Mouse (Mus musculus) heart, embryonic 14.5 days (tissue): ENCODE results near the gene Prdx2. TPM values are rescaled to one million over a fixed set of nuclear protein-coding genes. Genes with fewer than 3 reads are reported as not detected.

Source experiments
- ATAC-seq: fragments of 200-750 bp; cut with Nextera tagmentation; 2 replicates; pipeline ENCODE4 v1.8.0; 2017; ENCODE audit warnings: low read depth, moderate TSS enrichment; ENCODE audit not compliant: insufficient number of reproducible peaks, insufficient read depth, low FRiP score
- H3K27ac ChIP-seq, 2 experiments: fragments of 200-500 bp in 1 of 2; fragments of 300-500 bp in 1 of 2; sonication (generic) in 1 of 2; replicated peaks in 1 of 2; 2 replicates each; pipeline ENCODE4 v1.5.1; 2012 to 2014; ENCODE audit warnings: low read depth in 2 of 2, low read length in 2 of 2, control low read depth in 1 of 2, mild to moderate bottlenecking in 1 of 2, mixed read lengths in 1 of 2; ENCODE audit not compliant: control insufficient read depth in 1 of 2, insufficient read depth in 1 of 2
- H3K27me3 ChIP-seq: fragments of 300-500 bp; sonication (generic); 2 replicates; pipeline ENCODE4 v1.6.1; 2014; ENCODE audit warnings: mild to moderate bottlenecking, low read length, control low read depth; ENCODE audit not compliant: control insufficient read depth, insufficient read depth
- H3K36me3 ChIP-seq: fragments of 300-500 bp; sonication (generic); 2 replicates; pipeline ENCODE4 v1.6.1; 2014; ENCODE audit warnings: mild to moderate bottlenecking, control low read depth, low read length, mixed read lengths; ENCODE audit not compliant: control insufficient read depth, insufficient read depth
- H3K4me1 ChIP-seq, 2 experiments: fragments of 200-500 bp in 1 of 2; fragments of 300-500 bp in 1 of 2; sonication (generic) in 1 of 2; 2 replicates each; pipeline ENCODE4 v1.6.1; 2012 to 2014; ENCODE audit warnings: low read length in 2 of 2, control low read depth in 1 of 2, mixed read lengths in 1 of 2; ENCODE audit not compliant: control insufficient read depth in 2 of 2, insufficient read depth in 2 of 2
- H3K4me2 ChIP-seq: fragments of 300-500 bp; sonication (generic); 2 replicates; pipeline ENCODE4 v1.6.1; 2014; ENCODE audit warnings: mild to moderate bottlenecking, low read length
- H3K4me3 ChIP-seq, 2 experiments: fragments of 200-500 bp in 1 of 2; fragments of 300-500 bp in 1 of 2; sonication (generic) in 1 of 2; 2 replicates each; pipeline ENCODE4 v1.5.1; 2012 to 2014; ENCODE audit warnings: low read length in 2 of 2, mild to moderate bottlenecking in 2 of 2, control low read depth in 1 of 2, low read depth in 1 of 2, moderate library complexity in 1 of 2; ENCODE audit not compliant: control insufficient read depth in 1 of 2, insufficient read depth in 1 of 2
- H3K9ac ChIP-seq: fragments of 300-500 bp; sonication (generic); 2 replicates; pipeline ENCODE4 v1.6.1; 2014; ENCODE audit warnings: mild to moderate bottlenecking, low read length
- H3K9me3 ChIP-seq: fragments of 300-500 bp; sonication (generic); 2 replicates; pipeline ENCODE4 v1.6.1; 2016; ENCODE audit warnings: low read length, control low read depth; ENCODE audit not compliant: control insufficient read depth
- WGBS: fragments of 180-500 bp; shearing (Covaris S2); extraction: QIAGEN DNeasy Blood & Tissue Kit; methylation state at CpG from one replicate; pipeline ENCODE4 v1.1.7; 2014; 5-methylcytosine and 5-hydroxymethylcytosine counted together
- polyA plus RNA-seq: library from polyadenylated mRNA; unstranded; fragments of >200 nt; fragmentation: Nextera tagmentation; extraction: Ambion mirVana; gene quantifications from 2 replicates; pipeline ENCODE4 v1.2.1, GENCODE M21; 2014

The Prdx2 gene
- polyA plus RNA-seq, 1 experiment from 2014 or later: 792 TPM

- WGBS: 80% methylated on average over 5 of the region's 5 CpGs
- Histone ChIP-seq H3K4me1 (peaks cover 17 to 30% of the 10 kb centered on the region in 2 experiments; a peak in 3 of 4 replicates), H3K9me3 (no peaks in the 10 kb centered on the region), H3K27ac (no peak overlapping the region), H3K36me3 (no peaks in the 10 kb centered on the region), H3K9ac (no peak overlapping the region), H3K4me3 (no peak overlapping the region), H3K4me2 (no peak overlapping the region), H3K27me3 (0 out of 2 replicates have a peak, but pooled peaks cover 3% of the 10 kb centered on the region)
- no peak for ATAC-seq
Observed at GRCm38 (mm10) chr8:84987388-84987787, 18.0 kb downstream of the Prdx2 start.

GRCm38 (mm10) chr8:84987903-84988302, 18.5 kb downstream of the Prdx2 start:
- Histone ChIP-seq H3K4me3 (no peak overlapping the region), H3K4me2 (no peak overlapping the region), H3K4me1 (peaks cover 16 to 30% of the 10 kb centered on the region in 2 experiments; a peak in 3 of 4 replicates), H3K9ac (no peak overlapping the region), H3K27ac (no peak overlapping the region), H3K27me3 (0 out of 2 replicates have a peak, but pooled peaks cover 3% of the 10 kb centered on the region), H3K36me3 (no peaks in the 10 kb centered on the region), H3K9me3 (no peaks in the 10 kb centered on the region)
- no peak for ATAC-seq
- whole genome bisulfite sequencing: 56% methylated on average over 2 of the region's 2 CpGs

DNA sequence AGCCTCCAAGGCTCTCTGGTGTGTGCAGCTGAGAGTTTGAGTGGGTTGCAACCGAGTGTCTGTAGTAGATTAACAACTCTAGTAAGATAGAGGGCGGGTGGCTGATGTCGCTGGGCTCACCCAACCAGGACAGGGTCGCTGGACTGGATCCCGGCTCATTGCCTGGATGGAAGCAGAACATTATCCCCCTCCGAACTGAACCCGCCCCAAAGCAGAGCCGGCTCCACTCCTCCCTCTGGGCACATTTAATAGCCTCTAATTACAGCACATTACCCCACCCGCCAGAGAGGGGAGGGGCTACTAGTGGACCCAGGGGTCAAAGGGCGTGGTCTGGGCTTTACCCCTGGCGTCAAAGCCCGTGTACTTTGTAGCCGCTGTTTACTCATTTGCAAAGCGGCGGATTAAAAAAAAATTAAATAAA, 19.9 kb downstream of the Prdx2 start:
- Histone ChIP-seq H3K36me3 (no peaks in the 10 kb centered on the region), H3K9me3 (no peaks in the 10 kb centered on the region), H3K4me3 (0 out of 4 replicates have a peak overlapping the region, but pooled peaks of 1 of the 2 experiments have one; percentile 55), H3K4me1 (peaks cover 16 to 30% of the 10 kb centered on the region in 2 experiments; a peak in 3 of 4 replicates), H3K27ac (no peak overlapping the region), H3K9ac (no peak overlapping the region; the same call in 1 of the 2 replicates), H3K4me2 (peak overlapping the region; percentile 91), H3K27me3 (peaks cover 6% of the 10 kb centered on the region; the same call in 1 of the 2 replicates)
- WGBS: 18% methylated on average over 15 of the region's 15 CpGs
- no peak for ATAC-seq

- Histone ChIP-seq H3K9me3 (no peaks in the 10 kb centered on the region), H3K4me2 (peak overlapping the region; percentile 91), H3K4me3 (peak overlapping the region; percentile 54 to 55), H3K4me1 (peaks cover 14 to 26% of the 10 kb centered on the region in 2 experiments; a peak in 3 of 4 replicates), H3K36me3 (no peaks in the 10 kb centered on the region), H3K27me3 (peaks cover 9% of the 10 kb centered on the region), H3K27ac (peak overlapping the region; percentile 54 to 65), H3K9ac (peak overlapping the region; percentile 81)
- ATAC-seq: peak; percentile 55
- under 1% methylated on average over 15 of the region's 15 CpGs for WGBS
Observed at GRCm38 (mm10) chr8:84989810-84990209, 20.4 kb downstream of the Prdx2 start.

GRCm38 (mm10) chr8:84990349-84990748, 21.0 kb downstream of the Prdx2 start, which contains the start of gene Hook2:
Gene Hook2, plus strand, starts transcription at chr8:84990603.
- H3K36me3 ChIP-seq: no peaks in the 10 kb centered on the region
- WGBS: under 1% methylated on average over 28 of the region's 28 CpGs
- peak within 1 kb of the TSS; percentile 81 for H3K9ac ChIP-seq
- peak within 1 kb of the TSS; percentile 55 to 59 for H3K4me3 ChIP-seq
- peaks cover 13% of the 10 kb centered on the region for H3K27me3 ChIP-seq
- peak within 1 kb of the TSS; percentile 91 for H3K4me2 ChIP-seq
- ATAC-seq: peak; percentile 86
- H3K9me3 ChIP-seq: no peaks in the 10 kb centered on the region
- peak within 1 kb of the TSS; percentile 54 to 65 for H3K27ac ChIP-seq
- peaks cover 10 to 20% of the 10 kb centered on the region in 2 experiments; a peak in 3 of 4 replicates for H3K4me1 ChIP-seq

- ATAC-seq: peak; percentile 55
Observed at GRCm38 (mm10) chr8:84990836-84991235, 21.4 kb downstream of the Prdx2 start.

GRCm38 (mm10) chr8:84994375-84994774, 25.0 kb downstream of the Prdx2 start:
- H3K4me1 ChIP-seq: peaks cover 8 to 10% of the 10 kb centered on the region in 2 experiments; a peak in 3 of 4 replicates
- no peak for ATAC-seq
- peaks cover 28% of the 10 kb centered on the region for H3K27me3 ChIP-seq
- H3K4me3 ChIP-seq: no peak overlapping the region
- WGBS: 90% methylated on average over 9 of the region's 9 CpGs
- H3K4me2 ChIP-seq: no peak overlapping the region
- H3K36me3 ChIP-seq: no peaks in the 10 kb centered on the region
- no peaks in the 10 kb centered on the region for H3K9me3 ChIP-seq
- no peak overlapping the region for H3K27ac ChIP-seq
- no peak overlapping the region for H3K9ac ChIP-seq

More at GRCm38 (mm10) chr8:84990836-84991235, 21.4 kb downstream of the Prdx2 start:
- H3K4me3 ChIP-seq: peak overlapping the region; percentile 55 to 59
- H3K9ac ChIP-seq: peak overlapping the region; percentile 81
- H3K36me3 ChIP-seq: no peaks in the 10 kb centered on the region
- peaks cover 9 to 17% of the 10 kb centered on the region in 2 experiments; a peak in 3 of 4 replicates for H3K4me1 ChIP-seq
- H3K27ac ChIP-seq: no peak overlapping the region
- H3K9me3 ChIP-seq: no peaks in the 10 kb centered on the region
- peak overlapping the region; percentile 91 for H3K4me2 ChIP-seq
- WGBS: 1% methylated on average over 15 of the region's 15 CpGs
- H3K27me3 ChIP-seq: peaks cover 18% of the 10 kb centered on the region
